18 mouse cellular contexts compared by ENCODE assay signal in genomic region chr11:62824211-62824610, GRCm38 (mm10). TPM values are rescaled to one million over a fixed set of nuclear protein-coding genes. Genes with fewer than 3 reads are reported as not detected.
DNase-seq lines count a peak whose midpoint lies in the region; ATAC-seq and TF ChIP-seq lines count a peak whose summit lies in the region.
"Had no signal": no experiment of that assay in that cellular context is flagged by ENCODE, and none has a peak within 500 bp of the region (broad histone marks: within the 10 kb centered on the region; RNA-seq: fewer than 3 reads in every experiment).

No protein-coding gene starts in this region.

- H3K27me3 ChIP-seq in embryonic facial prominence, embryonic 15.5 days = no peaks in the 10 kb centered on the region
- no peaks in the 10 kb centered on the region for H3K27me3 ChIP-seq in lung, postnatal 0 days (replicated peaks; ENCODE audit: insufficient read depth, low read length)

- H3K9ac ChIP-seq in embryonic facial prominence, embryonic 15.5 days = no peak overlapping the region
- no peak overlapping the region for H3K9ac ChIP-seq in lung, postnatal 0 days (replicated peaks; ENCODE audit: low read depth)
- H3K9ac ChIP-seq: liver, embryonic 15.5 days had no signal

- no peak for TF ChIP-seq CTCF in gastrocnemius, adult 2 months (IDR thresholded peaks at IDR 0.05)
- TF ChIP-seq CTCF in lung, postnatal 0 days (IDR thresholded peaks at IDR 0.05) = no peak

- H3K4me2 ChIP-seq in embryonic facial prominence, embryonic 15.5 days (replicated peaks) = peak overlapping the region; percentile 4; the same call in 1 of the 2 replicates
- peak overlapping the region; percentile 44 for H3K4me2 ChIP-seq in lung, postnatal 0 days (replicated peaks; ENCODE audit: low read depth, low read length)
- H3K4me2 ChIP-seq: liver, embryonic 15.5 days; midbrain, embryonic 11.5 days had no signal

- peaks cover 7% of the 10 kb centered on the region; the same call in 1 of the 2 replicates for H3K36me3 ChIP-seq in embryonic facial prominence, embryonic 15.5 days
- H3K36me3 ChIP-seq in lung, postnatal 0 days (ENCODE audit: insufficient read depth, low read length) = no peaks in the 10 kb centered on the region
- H3K36me3 ChIP-seq: liver, embryonic 15.5 days had no signal

- H3K9me3 ChIP-seq in embryonic facial prominence, embryonic 15.5 days (replicated peaks) = no peaks in the 10 kb centered on the region
- H3K9me3 ChIP-seq in lung, postnatal 0 days (ENCODE audit: low read length) = no peaks in the 10 kb centered on the region
- H3K9me3 ChIP-seq: liver, embryonic 15.5 days had no signal

- H3K27ac ChIP-seq in gastrocnemius, adult 2 months = peak overlapping the region; percentile 87
- H3K27ac ChIP-seq in embryonic facial prominence, embryonic 15.5 days (replicated peaks) = 0 out of 2 replicates have a peak overlapping the region, but pooled peaks have one; percentile 11
- peak overlapping the region; percentile 39; the same call in 1 of the 2 replicates for H3K27ac ChIP-seq in lung, postnatal 0 days (ENCODE audit: low read length)
- H3K27ac ChIP-seq: liver, embryonic 15.5 days had no signal

- peaks cover 38% of the 10 kb centered on the region for H3K4me1 ChIP-seq in embryonic facial prominence, embryonic 15.5 days
- H3K4me1 ChIP-seq in lung, postnatal 0 days (ENCODE audit: insufficient read depth, low read depth, low read length) = peaks cover 3% of the 10 kb centered on the region; the same call in 1 of the 2 replicates

- 53% methylated on average over 7 of the region's 7 CpGs for WGBS in embryonic facial prominence, embryonic 15.5 days
- 44% methylated on average over 7 of the region's 7 CpGs for WGBS in lung, postnatal 0 days

- no peak for ATAC-seq in embryonic facial prominence, embryonic 15.5 days (ENCODE audit: insufficient number of reproducible peaks, low FRiP score, low TSS enrichment, low read depth)
- no peak for ATAC-seq in lung, postnatal 0 days
- ATAC-seq: forebrain, embryonic 16.5 days had no signal

- peak overlapping the region; percentile 46 for H3K4me3 ChIP-seq in gastrocnemius, adult 2 months
- no peak overlapping the region for H3K4me3 ChIP-seq in embryonic facial prominence, embryonic 15.5 days (replicated peaks)
- no peak overlapping the region for H3K4me3 ChIP-seq in lung, postnatal 0 days (ENCODE audit: low read depth, low read length)
- H3K4me3 ChIP-seq: liver, embryonic 15.5 days had no signal

- DNase-seq in gastrocnemius, adult 2 months = peak; percentile 31
- no peak for DNase-seq in gastrocnemius, postnatal 14 days
- DNase-seq in CD4-positive helper T cell, adult 2 months (ENCODE audit: low read depth, low spot score) = peak; percentile 21
- DNase-seq in lung, postnatal 0 days (ENCODE audit: low spot score) = no peak
- no peak for DNase-seq in cerebellum, adult 9-10 months
- DNase-seq in kidney, adult 9 months = no peak
- no peak for DNase-seq in testis, postnatal 10 days (ENCODE audit: low spot score)
- DNase-seq: adrenal gland, adult 2 months; cerebellum, adult 8-10 months; gastrocnemius, postnatal 10 days; heart, postnatal 14 days; kidney, postnatal 25 days; right cerebral cortex, adult 18-20 months; thymus, postnatal 36 days had no signal

- intact Hi-C loops in gastrocnemius, adult 2 months (cut with DNase I) = no loop called here
- intact Hi-C loops in gastrocnemius, postnatal 14 days (cut with DNase I; ENCODE audit: low total_unique reads) = no loop called here

- TF ChIP-seq EP300 in lung, postnatal 0 days (IDR thresholded peaks at IDR 0.05) = no peak

RNA-seq across cellular contexts. Expression of gene Trim16, which starts 4.2 kb away (rescaled TPM):
- total RNA-seq in gastrocnemius, adult 2 months (2021) = 10 to 100 TPM; 34.8 to 38.4 TPM
- 10 to 100 TPM; 28.9 to 30.2 TPM for total RNA-seq in gastrocnemius, postnatal 14 days (2021)
- polyA plus RNA-seq in embryonic facial prominence, embryonic 15.5 days (2015; fragmentation: Nextera tagmentation; extraction: Ambion mirVana) = 19.8 and 20.9 TPM in 2 replicates
- polyA plus RNA-seq in lung, postnatal 0 days (2015; fragmentation: Nextera tagmentation; extraction: Ambion mirVana) = 50.3 and 62.8 TPM in 2 replicates

RNA-seq across cellular contexts. Expression of gene Fbxw10, which starts 22.7 kb away (rescaled TPM):
- total RNA-seq in gastrocnemius, adult 2 months (2021) = under 1 TPM; 0.33 to 0.45 TPM
- total RNA-seq in gastrocnemius, postnatal 14 days (2021) = under 1 TPM; 0.24 to 0.59 TPM
- 0.72 and 1.1 TPM in 2 replicates for polyA plus RNA-seq in embryonic facial prominence, embryonic 15.5 days (2015; fragmentation: Nextera tagmentation; extraction: Ambion mirVana)
- 0.27 TPM in 2 replicates for polyA plus RNA-seq in lung, postnatal 0 days (2015; fragmentation: Nextera tagmentation; extraction: Ambion mirVana)
- polyA plus RNA-seq: adrenal gland, adult 2 months had no signal

RNA-seq across cellular contexts. Expression of gene Zfp286, which starts 34.9 kb away (rescaled TPM):
- 1 to 10 TPM; 1.3 to 1.4 TPM for total RNA-seq in gastrocnemius, adult 2 months (2021)
- 1 to 10 TPM in 1 of 2 experiments, under 1 TPM in 1; 0.95 to 1.8 TPM for total RNA-seq in gastrocnemius, postnatal 14 days (2021)
- polyA plus RNA-seq in embryonic facial prominence, embryonic 15.5 days (2015; fragmentation: Nextera tagmentation; extraction: Ambion mirVana) = 22.4 and 23.4 TPM in 2 replicates
- polyA plus RNA-seq in lung, postnatal 0 days (2015; fragmentation: Nextera tagmentation; extraction: Ambion mirVana) = 4.7 and 5.1 TPM in 2 replicates

RNA-seq across cellular contexts. Expression of gene Tvp23b, which starts 55.0 kb away (rescaled TPM):
- total RNA-seq in gastrocnemius, adult 2 months (2021) = 1 to 10 TPM; 4.5 to 7.6 TPM
- total RNA-seq in gastrocnemius, postnatal 14 days (2021) = 1 to 10 TPM; 8.9 to 9.8 TPM
- polyA plus RNA-seq in embryonic facial prominence, embryonic 15.5 days (2015; fragmentation: Nextera tagmentation; extraction: Ambion mirVana) = 79.9 and 81.1 TPM in 2 replicates
- polyA plus RNA-seq in lung, postnatal 0 days (2015; fragmentation: Nextera tagmentation; extraction: Ambion mirVana) = 68.5 and 73.0 TPM in 2 replicates

Comparison
In these comparisons a context has a peak if more than half of its experiments do, and no peak if none do; other contexts are left out.
1. DNase-seq: peak in gastrocnemius, adult 2 months (single experiment) and CD4-positive helper T cell, adult 2 months (single experiment); none in gastrocnemius, postnatal 14 days (single experiment), lung, postnatal 0 days (single experiment), cerebellum, adult 9-10 months (single experiment), kidney, adult 9 months (single experiment) and testis, postnatal 10 days (single experiment).
2. H3K27ac ChIP-seq: peak in every context shown above with its lines; median percentile 87 in gastrocnemius, adult 2 months; 39 in lung, postnatal 0 days; 11 in embryonic facial prominence, embryonic 15.5 days.